Mouse (Mus musculus): ENCODE results near the gene Cdkl5. TPM values are rescaled to one million over a fixed set of nuclear protein-coding genes. Genes with fewer than 3 reads are reported as not detected.

Gene Cdkl5
- total and polyA plus RNA-seq, 2 experiments, result 0.60 to 2.9 TPM

DNA sequence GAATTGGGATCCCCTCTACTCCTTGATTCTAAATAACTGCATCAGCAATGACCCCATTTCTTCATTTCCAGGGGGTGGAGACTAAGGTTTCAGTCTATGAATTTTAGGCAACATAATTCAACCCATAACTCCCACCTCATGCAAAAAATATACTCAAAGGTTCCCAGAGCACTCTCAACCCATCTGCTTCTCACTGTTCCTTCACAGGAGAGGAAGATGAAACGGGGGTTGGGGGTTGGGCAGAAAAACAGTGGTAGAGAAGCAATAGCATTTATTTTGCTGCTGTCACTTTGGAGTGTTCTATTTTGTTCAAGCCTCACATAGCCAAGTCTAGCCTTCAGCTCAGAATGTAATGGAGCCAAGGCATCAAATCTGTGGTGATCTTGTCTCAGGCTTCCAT lies 23.7 kb upstream of the Cdkl5 start:
- TF ChIP-seq CTCF (IDR thresholded peaks at IDR 0.05; ENCODE audit: low read depth, low read length) (no peak), POLR2A (IDR thresholded peaks at IDR 0.05; ENCODE audit: extremely low read depth, insufficient read depth, low read length) (no peak)
- no peak overlapping the region for H3K9ac ChIP-seq (ENCODE audit: low read depth, low read length)
- WGBS, result 81% methylated on average over 1 of the region's 1 CpGs
- no peak for DNase-seq (ENCODE audit: extremely low read depth, low read depth, low spot score)
- no peaks in the 10 kb centered on the region for H3K27me3 ChIP-seq (ENCODE audit: control insufficient read depth, insufficient read depth, low read length)
- H3K4me3 ChIP-seq (ENCODE audit: insufficient read depth, low read depth, low read length), result no peak overlapping the region
- no peaks in the 10 kb centered on the region for H3K36me3 ChIP-seq (ENCODE audit: control insufficient read depth, insufficient read depth, low read length)
- H3K4me1 ChIP-seq (ENCODE audit: control insufficient read depth, insufficient read depth, low read length), result no peaks in the 10 kb centered on the region
- H3K27ac ChIP-seq (replicated peaks; ENCODE audit: insufficient read depth, low read depth, low read length), result no peak overlapping the region
- no peaks in the 10 kb centered on the region for H3K79me2 ChIP-seq (ENCODE audit: control insufficient read depth, insufficient read depth, low read length)

GRCm38 (mm10) chrX:161006272-161006671 lies 11.8 kb upstream of the Cdkl5 start:
- H3K4me1 ChIP-seq (ENCODE audit: control insufficient read depth, insufficient read depth, low read length), result no peaks in the 10 kb centered on the region
- 92% methylated on average over 1 of the region's 1 CpGs for WGBS
- no peaks in the 10 kb centered on the region for H3K27me3 ChIP-seq (ENCODE audit: control insufficient read depth, insufficient read depth, low read length)
- H3K9ac ChIP-seq (ENCODE audit: low read depth, low read length), result no peak overlapping the region
- H3K79me2 ChIP-seq (ENCODE audit: control insufficient read depth, insufficient read depth, low read length), result no peaks in the 10 kb centered on the region
- no peak for DNase-seq (ENCODE audit: extremely low read depth, low read depth, low spot score)
- no peak overlapping the region for H3K4me3 ChIP-seq (ENCODE audit: insufficient read depth, low read depth, low read length)
- no peak overlapping the region for H3K27ac ChIP-seq (replicated peaks; ENCODE audit: insufficient read depth, low read depth, low read length)
- no peak for TF ChIP-seq CTCF (IDR thresholded peaks at IDR 0.05; ENCODE audit: low read depth, low read length)
- no peak for TF ChIP-seq POLR2A (IDR thresholded peaks at IDR 0.05; ENCODE audit: extremely low read depth, insufficient read depth, low read length)
- H3K36me3 ChIP-seq (ENCODE audit: control insufficient read depth, insufficient read depth, low read length), result no peaks in the 10 kb centered on the region

GRCm38 (mm10) chrX:160996051-160996450 lies 1.5 kb upstream of the Cdkl5 start:
- H3K4me1 ChIP-seq (ENCODE audit: control insufficient read depth, insufficient read depth, low read length), result no peaks in the 10 kb centered on the region
- no peaks in the 10 kb centered on the region for H3K36me3 ChIP-seq (ENCODE audit: control insufficient read depth, insufficient read depth, low read length)
- H3K79me2 ChIP-seq (ENCODE audit: control insufficient read depth, insufficient read depth, low read length), result no peaks in the 10 kb centered on the region
- no peak overlapping the region for H3K27ac ChIP-seq (replicated peaks; ENCODE audit: insufficient read depth, low read depth, low read length)
- H3K9ac ChIP-seq (ENCODE audit: low read depth, low read length), result no peak overlapping the region
- no peaks in the 10 kb centered on the region for H3K27me3 ChIP-seq (ENCODE audit: control insufficient read depth, insufficient read depth, low read length)
- 23% methylated on average over 5 of the region's 5 CpGs for WGBS
- DNase-seq (ENCODE audit: extremely low read depth, low read depth, low spot score), result peak; percentile 7
- H3K4me3 ChIP-seq (ENCODE audit: insufficient read depth, low read depth, low read length), result no peak overlapping the region
- TF ChIP-seq POLR2A (IDR thresholded peaks at IDR 0.05; ENCODE audit: extremely low read depth, insufficient read depth, low read length), result no peak
- no peak for TF ChIP-seq CTCF (IDR thresholded peaks at IDR 0.05; ENCODE audit: low read depth, low read length)

- H3K4me3 ChIP-seq (ENCODE audit: insufficient read depth, low read depth, low read length), result peak overlapping the region; percentile 75
- H3K9ac ChIP-seq (ENCODE audit: low read depth, low read length), result 0 out of 2 replicates have a peak overlapping the region, but pooled peaks have one; percentile 2
- peak; percentile 29 for DNase-seq (ENCODE audit: extremely low read depth, low read depth, low spot score)
- H3K27ac ChIP-seq (replicated peaks; ENCODE audit: insufficient read depth, low read depth, low read length), result no peak overlapping the region
- no peaks in the 10 kb centered on the region for H3K27me3 ChIP-seq (ENCODE audit: control insufficient read depth, insufficient read depth, low read length)
- TF ChIP-seq CTCF (IDR thresholded peaks at IDR 0.05; ENCODE audit: low read depth, low read length) (no peak), POLR2A (IDR thresholded peaks at IDR 0.05; ENCODE audit: extremely low read depth, insufficient read depth, low read length) (no peak)
- H3K79me2 ChIP-seq (ENCODE audit: control insufficient read depth, insufficient read depth, low read length), result no peaks in the 10 kb centered on the region; the same call in 1 of the 2 replicates
- under 1% methylated on average over 30 of the region's 31 CpGs for WGBS
- no peaks in the 10 kb centered on the region for H3K4me1 ChIP-seq (ENCODE audit: control insufficient read depth, insufficient read depth, low read length)
- no peaks in the 10 kb centered on the region for H3K36me3 ChIP-seq (ENCODE audit: control insufficient read depth, insufficient read depth, low read length)
Measured at GRCm38 (mm10) chrX:160995131-160995667, 695 bp upstream of the Cdkl5 start.

GRCm38 (mm10) chrX:160993749-160994539 lies 560 bp downstream of the Cdkl5 start:
- H3K27ac ChIP-seq (replicated peaks; ENCODE audit: insufficient read depth, low read depth, low read length), result peak overlapping the region; percentile 58
- H3K9ac ChIP-seq (ENCODE audit: low read depth, low read length), result peak overlapping the region; percentile 58
- WGBS, result 1% methylated on average over 39 of the region's 39 CpGs

DNA sequence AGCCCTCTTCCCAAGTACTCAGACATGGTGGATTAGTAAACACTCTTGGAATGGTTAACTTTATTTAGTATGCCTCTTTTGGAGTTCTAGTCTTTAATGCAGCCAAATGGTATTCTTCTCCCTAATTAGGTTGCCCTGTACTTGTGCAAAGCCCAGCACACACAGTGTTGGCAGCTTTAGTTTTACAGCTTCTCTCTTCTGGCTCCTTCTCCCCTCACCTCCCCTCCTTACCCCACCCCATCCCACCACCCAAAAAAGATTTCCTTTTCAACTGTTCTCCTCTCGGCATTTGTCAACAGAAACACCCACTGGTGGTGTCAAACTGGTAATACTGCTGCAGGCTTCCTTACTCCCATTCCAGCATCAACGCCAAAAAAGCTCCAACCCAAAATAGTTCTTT lies 1.8 kb downstream of the Cdkl5 start:
- Histone ChIP-seq H3K27me3 (ENCODE audit: control insufficient read depth, insufficient read depth, low read length) (no peaks in the 10 kb centered on the region), H3K79me2 (ENCODE audit: control insufficient read depth, insufficient read depth, low read length) (no peaks in the 10 kb centered on the region; the same call in 1 of the 2 replicates), H3K4me3 (ENCODE audit: insufficient read depth, low read depth, low read length) (no peak overlapping the region), H3K9ac (ENCODE audit: low read depth, low read length) (no peak overlapping the region), H3K27ac (replicated peaks; ENCODE audit: insufficient read depth, low read depth, low read length) (no peak overlapping the region), H3K4me1 (ENCODE audit: control insufficient read depth, insufficient read depth, low read length) (no peaks in the 10 kb centered on the region), H3K36me3 (ENCODE audit: control insufficient read depth, insufficient read depth, low read length) (no peaks in the 10 kb centered on the region)
- no peak for TF ChIP-seq CTCF (IDR thresholded peaks at IDR 0.05; ENCODE audit: low read depth, low read length)
- no peak for TF ChIP-seq POLR2A (IDR thresholded peaks at IDR 0.05; ENCODE audit: extremely low read depth, insufficient read depth, low read length)
- 67% methylated on average over 2 of the region's 2 CpGs for WGBS
- DNase-seq (ENCODE audit: extremely low read depth, low read depth, low spot score), result no peak

More at GRCm38 (mm10) chrX:160993749-160994539, 560 bp downstream of the Cdkl5 start:
- Histone ChIP-seq H3K36me3 (ENCODE audit: control insufficient read depth, insufficient read depth, low read length) (no peaks in the 10 kb centered on the region), H3K4me1 (ENCODE audit: control insufficient read depth, insufficient read depth, low read length) (no peaks in the 10 kb centered on the region), H3K79me2 (ENCODE audit: control insufficient read depth, insufficient read depth, low read length) (no peaks in the 10 kb centered on the region; the same call in 1 of the 2 replicates), H3K4me3 (ENCODE audit: insufficient read depth, low read depth, low read length) (peak overlapping the region; percentile 69), H3K27me3 (ENCODE audit: control insufficient read depth, insufficient read depth, low read length) (no peaks in the 10 kb centered on the region)
- TF ChIP-seq POLR2A (IDR thresholded peaks at IDR 0.05; ENCODE audit: extremely low read depth, insufficient read depth, low read length) (no peak), CTCF (IDR thresholded peaks at IDR 0.05; ENCODE audit: low read depth, low read length) (no peak)
- DNase-seq (ENCODE audit: extremely low read depth, low read depth, low spot score), result peak; percentile 74
